Mouse (Mus musculus) ovary, postnatal 36 days (tissue): ENCODE measurements around the gene Lrch3.
"Not testable (repeated sequence)": the region's sequence is repeated elsewhere in the genome, so short reads cannot be mapped to it uniquely, and the experiment has no call there.

Source experiments
- DNase-seq: peaks from one replicate; pipeline ENCODE4 v3.0.0; 2022; ENCODE audit warnings: low spot score, mixed read lengths

The Lrch3 gene

DNA sequence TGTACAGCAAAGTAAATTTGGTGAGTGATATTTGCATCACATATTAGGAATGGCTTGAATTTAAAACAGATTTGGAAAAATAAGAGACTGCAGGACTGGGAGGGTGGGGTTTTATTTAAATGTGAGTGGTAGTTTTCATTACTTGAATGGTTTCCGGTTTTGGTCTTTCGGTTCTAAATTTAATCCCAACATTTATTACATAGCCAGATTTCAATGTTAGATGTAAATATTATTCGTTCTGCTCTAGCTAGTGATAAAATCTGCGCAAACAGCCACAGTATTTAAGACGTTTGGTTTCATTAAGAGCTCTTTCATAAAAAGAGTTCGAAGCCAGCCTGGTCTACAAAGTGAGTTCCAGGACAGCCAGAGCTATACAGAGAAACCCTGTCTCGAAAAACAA, 688 bp upstream of the Lrch3 start:
- DNase-seq, result no peak

DNA sequence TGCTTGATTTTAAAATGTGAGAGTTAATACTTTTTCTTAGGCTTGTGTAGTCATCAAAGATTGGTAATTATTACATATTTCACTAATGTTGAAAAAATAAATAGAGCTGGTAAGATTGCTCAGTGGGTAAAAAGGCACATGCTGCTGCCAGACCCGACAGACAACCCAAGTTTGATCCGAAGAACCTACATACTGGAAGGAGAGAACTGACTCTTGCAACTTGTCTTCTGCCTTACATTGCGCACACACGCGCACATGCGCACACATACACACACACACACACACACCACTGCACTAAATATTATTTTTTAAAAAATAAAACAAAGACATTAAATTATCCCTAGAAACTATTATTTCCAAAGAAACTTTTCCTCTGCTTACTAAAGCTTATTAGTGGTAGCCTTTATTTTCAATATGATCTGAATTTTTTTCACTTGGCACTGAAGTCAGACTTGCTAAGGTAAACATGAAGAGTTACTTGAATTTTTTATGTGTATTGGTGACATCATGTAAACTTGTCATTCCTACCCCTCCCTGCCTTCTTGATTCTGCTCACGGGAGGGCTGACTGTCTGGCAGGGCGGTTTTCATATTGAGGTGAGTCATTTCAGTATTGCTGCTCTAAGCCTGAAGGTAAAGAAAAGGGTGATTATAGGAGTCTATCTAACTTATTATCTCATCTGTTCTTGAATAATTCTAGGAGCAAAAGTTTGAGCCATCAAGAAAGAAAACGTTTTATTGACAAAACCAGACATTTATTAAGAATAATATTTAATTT, 1.6 kb downstream of the Lrch3 start:
- no peak for DNase-seq

DNA sequence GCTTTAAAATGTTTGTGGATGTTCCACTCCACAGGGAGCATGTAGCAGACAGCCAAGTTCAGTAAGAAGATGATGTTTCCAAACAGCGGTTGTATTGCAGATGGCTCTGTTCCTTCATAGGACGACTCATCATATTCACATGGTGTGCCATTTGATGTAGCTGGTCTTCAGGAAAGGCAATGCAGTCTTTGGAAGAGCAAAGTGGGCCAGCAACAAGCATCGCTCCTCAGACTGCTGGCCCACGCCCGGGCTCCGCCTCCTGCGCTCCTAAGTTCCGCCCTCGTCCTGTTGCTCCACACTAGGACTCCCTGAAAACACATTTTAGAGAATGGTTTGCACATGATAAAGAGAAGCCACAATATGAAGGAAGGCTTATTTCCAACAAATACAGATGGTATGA, 12.7 kb downstream of the Lrch3 start:
- not testable (repeated sequence) for DNase-seq

- no peak for DNase-seq
Observed at GRCm38 (mm10) chr16:32927044-32927443, 13.1 kb downstream of the Lrch3 start.

- DNase-seq, result no peak
Observed at GRCm38 (mm10) chr16:32929918-32930317, 16.0 kb downstream of the Lrch3 start.

DNA sequence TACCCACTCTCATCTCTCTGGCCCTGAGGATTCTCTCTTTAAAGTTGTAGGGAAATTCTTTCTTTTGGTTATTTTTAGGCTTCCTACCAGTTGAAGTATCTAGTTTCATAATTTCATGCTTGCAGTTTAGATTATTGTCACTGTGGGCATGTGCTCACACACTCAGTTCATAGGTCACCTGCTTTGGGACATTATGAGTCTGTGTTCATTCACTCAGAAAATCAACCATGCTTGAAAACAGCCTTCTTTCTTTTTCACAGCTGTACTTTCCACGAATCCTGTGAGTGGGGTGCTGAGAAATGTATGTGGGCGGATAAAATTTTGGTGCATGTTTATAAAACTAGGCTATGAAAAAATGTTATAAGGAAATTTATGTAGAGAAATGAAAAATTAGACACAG, 20.6 kb downstream of the Lrch3 start:
- no peak for DNase-seq

GRCm38 (mm10) chr16:32935088-32935487, 21.2 kb downstream of the Lrch3 start:
- DNase-seq, result no peak

GRCm38 (mm10) chr16:32937358-32937757, 23.5 kb downstream of the Lrch3 start:
- no peak for DNase-seq

GRCm38 (mm10) chr16:32939301-32939700, 25.4 kb downstream of the Lrch3 start:
- peak; percentile 34 for DNase-seq

- DNase-seq, result not testable (repeated sequence)
Observed at GRCm38 (mm10) chr16:32939716-32940115, 25.8 kb downstream of the Lrch3 start.

DNA sequence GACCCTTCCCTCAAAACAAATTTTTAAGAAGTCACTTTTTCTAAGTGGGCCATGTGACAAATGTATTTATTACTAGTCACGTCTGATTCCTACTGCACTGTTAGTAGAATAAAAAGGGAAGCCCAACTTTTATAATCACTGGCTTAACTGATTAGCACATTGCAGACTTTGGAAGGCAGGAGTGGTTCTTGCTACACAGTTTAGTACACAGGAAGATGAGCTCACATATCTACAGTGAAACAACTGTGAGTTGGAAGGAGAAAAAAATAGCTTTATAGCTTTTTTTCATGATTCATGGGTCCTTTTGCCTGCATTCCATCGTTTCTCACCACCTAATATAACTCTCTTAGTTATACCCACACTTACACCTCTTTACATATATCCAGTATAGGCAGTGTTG, 27.3 kb downstream of the Lrch3 start:
- DNase-seq, result not testable (repeated sequence)

DNA sequence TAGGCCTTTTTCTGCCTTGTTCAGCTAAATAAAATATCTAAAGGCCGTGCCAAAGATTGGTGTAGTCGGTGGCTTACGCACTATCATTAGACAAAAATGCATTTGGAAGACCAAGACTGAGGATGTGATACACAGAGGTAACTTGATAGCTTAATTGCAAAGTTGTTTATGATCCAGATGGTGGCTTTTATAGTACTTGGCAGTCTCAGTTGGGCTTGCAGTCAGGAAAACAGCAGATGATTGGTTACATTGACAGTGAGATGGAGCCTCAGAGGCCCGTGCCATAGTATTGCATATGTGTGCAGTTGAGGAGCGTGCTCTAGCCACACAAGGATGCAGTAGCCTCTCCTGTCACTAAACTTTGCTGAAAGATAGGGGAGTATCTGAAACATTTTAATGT, 28.8 kb downstream of the Lrch3 start:
- no peak for DNase-seq

- DNase-seq, result no peak
Observed at GRCm38 (mm10) chr16:32945379-32945778, 31.5 kb downstream of the Lrch3 start.

- no peak for DNase-seq
Observed at GRCm38 (mm10) chr16:32948016-32948415, 34.1 kb downstream of the Lrch3 start.

GRCm38 (mm10) chr16:32948656-32949055, 34.8 kb downstream of the Lrch3 start:
- no peak for DNase-seq

GRCm38 (mm10) chr16:32949281-32949680, 35.4 kb downstream of the Lrch3 start:
- DNase-seq, result no peak

DNA sequence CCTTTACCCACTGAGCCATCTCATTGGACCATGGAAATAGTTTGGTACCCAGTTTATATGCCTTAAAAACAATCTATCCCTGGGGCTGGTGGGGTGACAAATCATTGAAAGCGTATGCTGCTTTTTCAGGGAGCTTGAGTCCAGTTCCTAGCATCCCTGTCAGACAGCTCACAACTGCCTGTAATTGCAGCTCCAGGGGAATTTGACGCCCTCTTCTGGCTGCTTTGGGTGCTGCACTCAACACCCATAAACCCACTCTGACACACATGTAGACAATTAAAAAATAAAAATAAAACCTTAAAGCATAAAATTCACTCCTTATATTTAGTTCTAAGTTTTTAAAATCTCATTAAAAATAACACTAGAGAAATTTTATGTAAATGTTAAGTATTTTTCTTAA, 37.2 kb downstream of the Lrch3 start:
- DNase-seq, result no peak

DNA sequence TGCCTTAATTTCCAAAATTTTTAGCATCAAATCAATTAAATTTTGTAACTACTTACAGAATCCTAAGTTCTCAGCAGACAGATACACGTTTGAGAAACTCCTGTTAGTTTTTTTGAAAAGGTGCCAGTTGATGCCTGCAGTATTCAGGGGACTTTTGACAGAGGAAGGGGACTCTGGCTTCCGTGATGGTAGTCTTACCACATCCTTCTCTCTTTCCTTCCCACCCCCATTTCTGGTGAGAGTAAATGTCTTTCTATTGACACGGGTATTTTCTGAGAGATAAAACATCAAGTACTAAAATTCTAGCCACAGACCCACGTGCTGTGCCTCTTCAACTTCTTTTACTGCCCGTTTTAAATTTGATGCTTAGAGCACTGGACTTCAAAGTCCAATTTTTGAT, 39.9 kb downstream of the Lrch3 start:
- no peak for DNase-seq

- no peak for DNase-seq
Observed at GRCm38 (mm10) chr16:32954304-32954703, 40.4 kb downstream of the Lrch3 start.

DNA sequence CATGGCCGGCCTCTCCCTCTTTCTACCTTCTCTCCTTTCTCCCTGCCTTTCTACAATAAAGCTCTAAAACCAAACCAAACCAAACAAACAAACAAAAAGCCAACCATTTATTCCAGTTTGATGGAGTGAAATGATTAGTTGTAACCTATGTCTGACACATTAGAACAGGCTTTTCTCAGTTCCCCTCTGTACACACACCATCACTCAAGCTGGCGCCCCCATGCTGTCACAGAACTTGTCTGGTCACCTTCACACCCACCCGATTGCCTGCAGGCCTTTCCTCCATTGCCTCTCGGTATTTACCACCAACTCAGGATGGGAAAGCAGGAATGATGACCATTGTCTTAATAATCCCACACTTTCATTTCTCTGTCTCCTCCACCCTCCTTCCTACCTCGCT, 43.0 kb downstream of the Lrch3 start:
- DNase-seq, result no peak

GRCm38 (mm10) chr16:32972535-32972934, 58.6 kb downstream of the Lrch3 start:
- DNase-seq, result no peak

- DNase-seq, result no peak
Observed at GRCm38 (mm10) chr16:32973047-32973446, 59.1 kb downstream of the Lrch3 start.

GRCm38 (mm10) chr16:32980227-32980626, 66.3 kb downstream of the Lrch3 start:
- DNase-seq, result no peak

GRCm38 (mm10) chr16:32981405-32981804, 67.5 kb downstream of the Lrch3 start:
- no peak for DNase-seq
